Mouse (Mus musculus): ENCODE measurements around the gene Rnaset2a.
"Not testable (repeated sequence)": the region's sequence is repeated elsewhere in the genome, so short reads cannot be mapped to it uniquely, and the experiment has no call there.

Gene Rnaset2a

DNA sequence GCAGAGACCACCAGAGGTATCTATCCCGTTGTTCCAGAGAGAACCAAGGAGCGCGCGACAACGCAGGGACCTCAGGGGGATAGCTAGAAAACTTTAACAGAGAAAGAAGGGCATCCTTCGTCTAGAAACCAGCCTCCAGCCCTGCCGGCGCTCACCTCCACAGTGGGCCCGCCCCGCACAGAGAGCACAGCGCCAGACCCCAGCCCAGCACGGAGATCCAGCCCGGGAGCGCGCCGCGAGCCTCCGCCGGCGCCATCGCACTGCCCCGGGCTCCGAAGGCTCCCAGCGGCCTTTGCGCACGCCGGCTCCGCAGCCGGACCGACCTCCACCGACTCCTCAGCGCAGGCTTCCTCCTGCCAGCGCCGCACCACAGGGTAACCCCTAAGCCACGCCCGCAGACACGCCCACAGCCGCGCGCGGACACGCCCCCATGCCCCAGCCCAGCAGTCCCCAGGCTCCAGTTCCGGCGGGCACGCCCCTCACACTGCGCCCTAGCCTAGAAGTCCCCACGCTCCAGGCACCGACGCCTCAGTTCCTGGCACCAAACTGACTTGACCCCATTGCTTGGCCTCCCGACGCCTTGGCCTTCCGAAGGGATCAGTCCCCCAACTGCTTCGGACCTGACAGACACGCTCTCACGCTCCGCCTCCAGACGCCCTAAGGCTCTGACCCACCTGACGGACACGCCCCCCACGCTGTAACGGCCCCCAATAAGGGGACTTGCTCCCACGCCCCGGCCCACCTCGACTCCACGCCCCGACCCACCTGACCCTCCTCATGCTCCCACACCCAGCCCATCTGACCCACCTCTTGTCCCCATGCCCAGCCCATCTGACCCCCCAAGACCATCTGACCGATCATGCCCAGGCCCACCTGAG, at the start of gene Rnaset2a, which contains the start of gene Gm49673:
Gene Rnaset2a, minus strand, starts transcription at position 659 of the 878 bp plus-strand sequence.
Gene Gm49673, minus strand, starts transcription at position 350 of the 878 bp plus-strand sequence.
- not testable (repeated sequence) for DNase-seq (ENCODE audit: low read depth)

DNA sequence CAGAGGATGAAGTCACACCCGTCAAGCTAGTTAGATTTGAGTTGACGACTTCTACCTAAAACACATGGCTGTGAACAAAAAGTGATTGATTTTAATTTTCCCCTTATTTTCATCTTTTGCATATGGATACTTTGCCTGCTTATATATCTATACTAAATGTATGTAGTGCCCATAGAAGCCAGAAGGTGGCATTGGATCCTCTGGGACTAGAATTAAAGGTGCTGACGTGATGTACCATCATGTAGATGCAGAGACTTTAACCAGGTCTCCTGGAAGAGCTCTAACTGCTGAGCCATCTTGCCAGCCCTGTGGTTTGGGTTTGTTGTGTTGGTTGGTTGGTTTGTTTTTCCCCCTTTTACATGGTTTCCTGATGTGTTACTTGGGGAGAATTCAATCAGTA, 49.8 kb upstream of the Rnaset2a start:
- no peak for DNase-seq (ENCODE audit: low read depth)

- no peak for DNase-seq (ENCODE audit: low read depth)
Observed at GRCm38 (mm10) chr17:8195685-8196376, 47.9 kb upstream of the Rnaset2a start.

GRCm38 (mm10) chr17:8193678-8194077, 45.8 kb upstream of the Rnaset2a start:
- DNase-seq (ENCODE audit: low read depth) = no peak

- DNase-seq (ENCODE audit: low read depth) = no peak
Observed at GRCm38 (mm10) chr17:8184217-8184616, 36.3 kb upstream of the Rnaset2a start.

DNA sequence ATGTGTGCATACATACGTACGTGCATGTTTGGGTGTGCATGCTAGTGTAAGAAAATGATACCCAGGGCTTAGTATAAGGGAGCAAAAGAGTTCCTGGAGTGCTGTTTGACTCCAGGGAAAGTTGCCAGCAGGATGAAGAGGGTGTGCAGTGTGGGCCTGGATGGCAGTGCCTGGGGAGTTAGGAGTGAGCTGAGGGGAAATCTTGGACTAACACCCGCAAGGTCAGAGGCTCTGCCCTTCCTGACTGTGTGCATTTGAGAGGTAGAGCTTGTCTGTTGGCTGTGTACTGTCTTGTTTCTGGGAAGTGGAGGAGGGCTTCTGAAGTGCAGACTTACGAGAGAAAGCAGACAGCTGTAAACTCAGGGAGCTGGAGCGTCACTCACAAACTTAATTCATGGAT, 35.9 kb upstream of the Rnaset2a start:
- DNase-seq (ENCODE audit: low read depth) = no peak

DNA sequence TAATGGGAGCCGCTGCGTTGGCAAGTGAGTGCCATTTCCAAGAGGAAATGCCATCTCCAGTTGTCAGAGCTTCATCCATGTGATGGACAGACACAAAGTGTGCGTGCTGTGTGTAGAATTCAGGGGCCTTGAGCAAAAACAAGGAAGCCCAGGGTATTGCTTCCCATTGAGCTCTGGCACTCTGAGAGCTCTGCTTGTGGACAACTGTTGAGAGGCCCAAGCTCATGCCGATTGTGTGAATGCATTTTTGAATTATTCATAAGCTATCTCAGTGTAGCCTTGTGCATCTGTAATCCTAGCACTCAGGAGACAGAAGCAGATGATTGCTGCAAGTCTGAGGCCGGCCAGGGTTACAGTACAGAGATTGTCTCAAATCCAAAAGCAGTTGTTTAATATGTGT, 29.2 kb upstream of the Rnaset2a start:
- DNase-seq (ENCODE audit: low read depth) = no peak

- no peak for DNase-seq (ENCODE audit: low read depth)
Observed at GRCm38 (mm10) chr17:8171081-8171480, 23.2 kb upstream of the Rnaset2a start.

DNA sequence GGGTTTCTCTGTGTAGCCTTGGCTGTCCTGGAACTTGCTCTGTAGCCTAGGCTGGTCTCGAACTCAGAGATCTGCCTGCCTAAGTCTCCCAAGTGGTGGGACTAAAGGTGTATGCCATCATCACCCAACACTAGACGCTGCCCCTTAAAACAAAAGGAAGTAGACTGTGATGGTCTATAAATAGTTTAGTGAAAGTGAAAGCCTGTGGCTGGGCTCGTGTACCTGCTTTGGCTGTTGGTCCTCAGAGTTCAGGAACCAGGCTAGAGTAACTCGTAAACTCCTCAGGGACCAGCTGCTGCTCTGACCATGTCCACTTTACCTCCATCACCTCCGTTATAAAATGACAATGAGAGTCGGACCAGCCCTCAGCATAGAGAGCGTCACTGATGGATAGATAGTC, 22.4 kb upstream of the Rnaset2a start:
- DNase-seq (ENCODE audit: low read depth) = no peak

DNA sequence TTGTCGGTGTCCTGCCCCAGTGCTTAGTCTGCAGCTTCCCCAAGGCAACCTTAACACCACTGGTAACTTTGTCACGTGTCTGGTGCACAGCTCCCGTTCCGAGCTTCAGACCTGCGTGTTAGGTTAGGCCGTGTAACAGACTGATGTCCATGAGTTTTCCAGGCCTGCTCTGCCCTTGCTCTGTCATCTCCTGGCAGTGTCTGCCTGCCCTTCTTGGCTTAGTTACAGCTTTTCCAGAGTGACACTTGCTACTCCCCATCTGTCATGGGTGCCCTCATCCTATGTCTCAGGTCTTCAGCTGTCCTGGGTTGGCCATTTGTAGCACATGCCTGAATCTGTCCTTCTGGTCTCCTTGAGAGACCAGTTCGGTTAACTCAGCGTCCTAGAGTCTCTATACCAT, 19.5 kb upstream of the Rnaset2a start:
- not testable (repeated sequence) for DNase-seq (ENCODE audit: low read depth)

GRCm38 (mm10) chr17:8166454-8166853, 18.6 kb upstream of the Rnaset2a start:
- DNase-seq (ENCODE audit: low read depth) = not testable (repeated sequence)

- DNase-seq (ENCODE audit: low read depth) = not testable (repeated sequence)
Observed at GRCm38 (mm10) chr17:8165977-8166376, 18.1 kb upstream of the Rnaset2a start.

DNA sequence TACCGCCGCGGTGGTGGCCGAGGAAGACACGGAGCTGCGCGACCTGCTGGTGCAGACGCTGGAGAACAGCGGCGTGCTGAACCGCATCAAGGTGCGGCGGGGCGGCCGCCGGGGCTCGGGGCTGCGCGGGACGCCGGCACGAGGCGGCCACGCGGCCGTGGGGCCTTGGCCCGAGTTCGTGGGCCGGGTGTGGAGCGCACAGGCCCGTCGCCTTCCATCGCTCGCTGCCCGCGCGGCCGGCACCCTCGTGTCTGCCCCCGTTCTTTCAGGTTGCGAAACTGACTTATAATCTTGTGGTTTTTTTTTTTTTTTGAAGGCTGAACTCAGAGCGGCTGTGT, 17.7 kb upstream of the Rnaset2a start:
- peak; percentile 5 for DNase-seq (ENCODE audit: low read depth)

GRCm38 (mm10) chr17:8164701-8165607, 17.1 kb upstream of the Rnaset2a start, which contains the start of gene Fgfr1op:
Fgfr1op (plus strand) TSS chr17:8165501.
- DNase-seq (ENCODE audit: low read depth) = peak; percentile 6

- DNase-seq (ENCODE audit: low read depth) = not testable (repeated sequence)
Observed at GRCm38 (mm10) chr17:8160969-8161368, 13.1 kb upstream of the Rnaset2a start.

DNA sequence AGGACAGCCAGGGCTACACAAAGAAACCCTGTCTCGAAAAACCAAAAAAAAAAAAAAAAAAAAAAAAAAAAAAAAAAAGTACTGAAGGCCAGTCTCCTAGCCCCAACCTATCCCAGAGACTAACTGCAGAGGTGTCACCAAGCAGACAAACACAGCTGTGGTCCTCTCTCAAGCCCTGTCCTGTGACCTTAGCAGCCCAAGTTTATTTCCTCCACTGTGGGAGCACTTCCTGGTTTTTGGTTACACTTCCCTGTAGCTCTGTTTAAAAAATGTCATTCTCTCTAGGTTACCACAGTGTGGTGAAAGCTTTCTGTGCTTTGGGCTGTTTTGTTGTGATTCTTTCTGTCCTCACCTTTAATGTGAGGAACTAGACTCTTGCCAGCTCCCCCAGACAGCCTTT, 10.7 kb upstream of the Rnaset2a start:
- not testable (repeated sequence) for DNase-seq (ENCODE audit: low read depth)

- DNase-seq (ENCODE audit: low read depth) = not testable (repeated sequence)
Observed at GRCm38 (mm10) chr17:8155982-8156381, 8.1 kb upstream of the Rnaset2a start.

GRCm38 (mm10) chr17:8155010-8155409, 7.1 kb upstream of the Rnaset2a start:
- DNase-seq (ENCODE audit: low read depth) = not testable (repeated sequence)

DNA sequence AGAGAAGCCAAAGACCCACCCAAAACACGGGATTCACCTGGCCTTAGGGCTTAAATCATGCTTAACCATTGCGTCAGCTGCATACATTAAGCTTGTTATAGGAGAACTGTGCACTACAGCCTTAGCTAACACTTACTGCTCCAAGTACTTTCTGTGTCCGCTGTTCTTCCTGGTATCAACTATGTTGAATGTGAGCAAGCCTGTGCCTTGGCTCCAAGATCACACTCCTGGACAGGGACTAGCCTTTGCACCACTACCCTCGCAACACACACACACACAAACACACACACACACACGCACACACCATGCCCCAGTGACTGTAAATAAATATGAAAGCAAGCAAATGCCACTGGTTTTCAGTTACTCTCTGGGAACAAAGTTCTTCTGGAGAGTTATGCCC, 966 bp downstream of the Rnaset2a start:
- not testable (repeated sequence) for DNase-seq (ENCODE audit: low read depth)

- DNase-seq (ENCODE audit: low read depth) = not testable (repeated sequence)
Observed at GRCm38 (mm10) chr17:8143802-8144673, 3.9 kb downstream of the Rnaset2a start.

DNA sequence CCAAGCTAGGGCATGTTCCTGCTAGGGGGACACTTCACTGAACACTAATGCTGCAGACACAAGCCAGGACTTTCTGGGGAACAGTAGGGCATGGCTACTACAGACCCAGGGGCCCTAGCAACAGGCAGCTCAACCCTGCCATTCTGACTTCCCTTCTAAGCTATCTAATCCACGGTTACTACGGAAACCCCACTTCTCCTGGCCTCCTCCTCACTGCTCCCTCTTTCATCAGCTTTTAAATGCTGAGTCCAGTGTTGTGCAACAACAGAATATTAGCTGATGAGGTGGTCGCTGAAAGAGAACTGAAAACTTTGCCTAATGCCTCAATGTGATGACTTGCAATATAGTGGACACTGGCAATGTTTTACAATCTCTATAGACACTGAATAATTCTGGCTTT, 7.7 kb downstream of the Rnaset2a start:
- DNase-seq (ENCODE audit: low read depth) = not testable (repeated sequence)
